Mouse (Mus musculus) myocyte (in vitro differentiated cells): Measurements from ENCODE around the gene Nkd2. TPM values are rescaled to one million over a fixed set of nuclear protein-coding genes. Genes with fewer than 3 reads are reported as not detected.

Source experiments
- H3K27me3 ChIP-seq: one replicate; pipeline ENCODE4 v1.6.1; 2011; ENCODE audit not compliant: control insufficient read depth, insufficient read depth, insufficient read length
- H3K36me3 ChIP-seq: one replicate; pipeline ENCODE4 v1.6.1; 2011; ENCODE audit not compliant: control insufficient read depth, insufficient read depth
- H3K4me2 ChIP-seq: one replicate; pipeline ENCODE4 v1.6.1; 2011; ENCODE audit warnings: low read depth, control low read depth
- H3K4me3 ChIP-seq: one replicate; pipeline ENCODE4 v1.5.1; 2011; ENCODE audit warnings: mild to moderate bottlenecking, control low read depth, moderate library complexity
- H3K79me2 ChIP-seq: one replicate; pipeline ENCODE4 v1.6.1; 2011; ENCODE audit not compliant: control insufficient read depth, insufficient read depth
- H3ac ChIP-seq: one replicate; pipeline ENCODE4 v1.6.1; 2011; ENCODE audit not compliant: control insufficient read depth, insufficient read length
- CEBPB ChIP-seq: IDR thresholded peaks from 2 replicates; pipeline ENCODE4 v1.6.1; 2011; ENCODE audit warnings: mild to moderate bottlenecking, moderate library complexity; ENCODE audit not compliant: poor library complexity, insufficient read depth, severe bottlenecking
- E2F4 ChIP-seq: IDR thresholded peaks from one replicate; pipeline ENCODE4 v1.6.1; 2011; ENCODE audit warnings: mild to moderate bottlenecking, control low read depth, moderate library complexity; ENCODE audit not compliant: insufficient read depth
- MAX ChIP-seq: IDR thresholded peaks from one replicate; pipeline ENCODE4 v1.6.1; 2011; ENCODE audit warnings: low read depth, mild to moderate bottlenecking, control low read depth
- MYOD1 ChIP-seq, 3 experiments: IDR thresholded peaks; one replicate each; pipeline ENCODE4 v1.6.1; 2011; ENCODE audit warnings: control low read depth in 2 of 3, low read depth in 2 of 3, mild to moderate bottlenecking in 2 of 3, moderate library complexity in 1 of 3; ENCODE audit not compliant: insufficient read length in 2 of 3, control insufficient read depth in 1 of 3
- MYOG ChIP-seq, 3 experiments: IDR thresholded peaks; one replicate each; pipeline ENCODE4 v1.6.1; 2011; ENCODE audit warnings: control low read depth in 2 of 3, low read depth in 2 of 3, mild to moderate bottlenecking in 2 of 3; ENCODE audit not compliant: insufficient read length in 2 of 3, control insufficient read depth in 1 of 3, insufficient read depth in 1 of 3
- POLR2A ChIP-seq: IDR thresholded peaks from one replicate; pipeline ENCODE4 v1.6.1; 2011; ENCODE audit warnings: low read depth, mild to moderate bottlenecking, control low read depth, moderate library complexity; ENCODE audit not compliant: insufficient read length
- POLR2AphosphoS2 ChIP-seq: IDR thresholded peaks from one replicate; pipeline ENCODE4 v1.6.1; 2011; ENCODE audit warnings: low read depth, control low read depth; ENCODE audit not compliant: insufficient read length
- REST ChIP-seq: IDR thresholded peaks from one replicate; pipeline ENCODE4 v1.6.1; 2011; ENCODE audit warnings: mild to moderate bottlenecking, control low read depth, moderate library complexity; ENCODE audit not compliant: insufficient read depth, insufficient read length
- SRF ChIP-seq: IDR thresholded peaks from one replicate; pipeline ENCODE4 v1.6.1; 2011; ENCODE audit warnings: low read depth; ENCODE audit not compliant: control insufficient read depth, insufficient read length
- TCF12 ChIP-seq: IDR thresholded peaks from one replicate; pipeline ENCODE4 v1.6.1; 2011; ENCODE audit warnings: mild to moderate bottlenecking, control low read depth; ENCODE audit not compliant: poor library complexity, insufficient read depth, severe bottlenecking
- TCF3 ChIP-seq: IDR thresholded peaks from one replicate; pipeline ENCODE4 v1.6.1; 2011; ENCODE audit warnings: low read depth, control low read depth; ENCODE audit not compliant: insufficient read length
- USF1 ChIP-seq: IDR thresholded peaks from one replicate; pipeline ENCODE4 v1.6.1; 2011; ENCODE audit warnings: low read depth, mild to moderate bottlenecking, control low read depth, moderate library complexity
- polyA plus RNA-seq: library from polyadenylated mRNA; unstranded; fragments of >200 nt; fragmentation: generic; extraction: Trizol; gene quantifications from one replicate; pipeline ENCODE4 v1.2.1, GENCODE M21; 2012; ENCODE audit warnings: missing spikeins

Nkd2 gene
- polyA plus RNA-seq, 1 experiment, result 0.05 TPM

GRCm38 (mm10) chr13:73771131-73771530 is 76.3 kb downstream of the Nkd2 start:
- Histone ChIP-seq H3K4me3 (no peak overlapping the region), H3K27me3 (no peaks in the 10 kb centered on the region), H3ac (no peak overlapping the region), H3K79me2 (peaks cover 88% of the 10 kb centered on the region), H3K4me2 (peak overlapping the region; percentile 0), H3K36me3 (no peaks in the 10 kb centered on the region)
- TF ChIP-seq POLR2AphosphoS2 (no peak), MYOG (IDR thresholded peaks at IDR 0.05; ENCODE audit: control insufficient read depth in 1 of 3, insufficient read depth in 1 of 3, insufficient read length in 2 of 3, low read depth in 2 of 3) (no peak), TCF3 (no peak), POLR2A (no peak), CEBPB (no peak), TCF12 (no peak), MYOD1 (IDR thresholded peaks at IDR 0.05; ENCODE audit: control insufficient read depth in 1 of 3, insufficient read length in 2 of 3, low read depth in 2 of 3) (no peak), MAX (no peak), USF1 (no peak), E2F4 (no peak), REST (no peak), SRF (no peak)

- no peak for TF ChIP-seq CEBPB
- TF ChIP-seq MAX, result no peak
- TF ChIP-seq E2F4, result no peak
- TF ChIP-seq MYOG (IDR thresholded peaks at IDR 0.05; ENCODE audit: control insufficient read depth in 1 of 3, insufficient read depth in 1 of 3, insufficient read length in 2 of 3, low read depth in 2 of 3), result no peak
- no peak for TF ChIP-seq POLR2AphosphoS2
- TF ChIP-seq SRF, result no peak
- TF ChIP-seq TCF12, result no peak
- TF ChIP-seq MYOD1 (IDR thresholded peaks at IDR 0.05; ENCODE audit: control insufficient read depth in 1 of 3, insufficient read length in 2 of 3, low read depth in 2 of 3), result no peak
- no peak for TF ChIP-seq POLR2A
- TF ChIP-seq USF1, result no peak
- TF ChIP-seq REST, result no peak
- TF ChIP-seq TCF3, result no peak
Observed at GRCm38 (mm10) chr13:73769916-73770682, 77.3 kb downstream of the Nkd2 start.

More at GRCm38 (mm10) chr13:73769916-73770682, 77.3 kb downstream of the Nkd2 start:
- Histone ChIP-seq H3K27me3 (no peaks in the 10 kb centered on the region), H3K4me3 (no peak overlapping the region), H3K36me3 (no peaks in the 10 kb centered on the region), H3K79me2 (peaks cover 89% of the 10 kb centered on the region), H3K4me2 (no peak overlapping the region), H3ac (no peak overlapping the region)

Other genes starting within 250 kb of the Nkd2 start
- 147 TPM for gene Clptm1l, start 243.6 kb downstream of the Nkd2 start, polyA plus RNA-seq
- 0.13 TPM for gene Tert, start 220.7 kb downstream of the Nkd2 start, polyA plus RNA-seq
- gene Slc6a18, start 169.6 kb downstream of the Nkd2 start, polyA plus RNA-seq, result not detected
- gene Slc6a19, start 142.8 kb downstream of the Nkd2 start, polyA plus RNA-seq, result 0.44 TPM
- gene Slc12a7, start 114.5 kb downstream of the Nkd2 start, polyA plus RNA-seq, result 25.7 TPM
- gene Trip13, start 90.2 kb upstream of the Nkd2 start, polyA plus RNA-seq, result 3.4 TPM
- 15.8 TPM for gene Brd9, start 90.2 kb upstream of the Nkd2 start, polyA plus RNA-seq
- not detected for gene Zdhhc11, start 116.2 kb upstream of the Nkd2 start, polyA plus RNA-seq
- gene Tppp, start 161.8 kb upstream of the Nkd2 start, polyA plus RNA-seq, result not detected
- gene Cep72, start 214.7 kb upstream of the Nkd2 start, polyA plus RNA-seq, result 0.72 TPM